Mouse (Mus musculus): ENCODE measurements at regions not wholly inside any gene's neighbourhood (a gene's known extent, or its start where the extent isn't known, plus 50 kb on each side); places are given as distances from the start of the nearest gene placed in this dataset.

GRCm38 (mm10) chr1:35843566-35843965, 224.6 kb upstream of the Hs6st1 start:
- TF ChIP-seq GATA1 (IDR thresholded peaks at IDR 0.05; ENCODE audit: low read length) = no peak
- no peak for TF ChIP-seq TAL1 (IDR thresholded peaks at IDR 0.05; ENCODE audit: low read length)

All from erythroblast, embryonic 14.5 days (primary cell).